Mouse (Mus musculus) gastrocnemius, postnatal 25 days (tissue): ENCODE measurements around the gene 1110017D15Rik. TPM values are rescaled to one million over a fixed set of nuclear protein-coding genes. Genes with fewer than 3 reads are reported as not detected.

Source experiments
- DNase-seq: peaks from one replicate; pipeline ENCODE4 v3.0.0; 2022
- total RNA-seq, 2 experiments: library from RNA; stranded (reverse); gene quantifications; 1 replicate in 1 of 2; 2 replicates in 1 of 2; pipeline ENCODE4 v1.2.3; 2021

The 1110017D15Rik gene
- total RNA-seq, 2 experiments from 2014 or later, result not detected

DNA sequence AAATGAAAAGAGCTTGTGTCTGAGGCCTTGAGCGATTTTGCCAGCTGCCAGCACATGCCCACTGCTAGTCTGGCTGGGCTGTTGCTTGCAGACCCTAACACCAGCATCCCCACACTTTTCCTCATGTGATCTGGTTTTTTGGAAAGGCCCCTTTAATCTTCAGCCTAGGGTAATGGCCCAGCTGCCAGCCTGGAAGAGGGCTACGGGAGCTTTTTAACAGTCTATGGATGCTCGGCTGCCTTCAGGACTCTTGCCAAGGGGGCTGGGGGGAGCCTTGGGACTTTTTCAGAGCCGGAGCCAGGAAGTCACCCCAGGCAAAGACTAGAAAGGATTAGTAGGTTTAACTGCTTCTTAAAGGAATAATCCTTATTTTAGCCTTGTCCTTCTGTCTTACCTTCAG is 3.8 kb downstream of the 1110017D15Rik start:
- no peak for DNase-seq

DNA sequence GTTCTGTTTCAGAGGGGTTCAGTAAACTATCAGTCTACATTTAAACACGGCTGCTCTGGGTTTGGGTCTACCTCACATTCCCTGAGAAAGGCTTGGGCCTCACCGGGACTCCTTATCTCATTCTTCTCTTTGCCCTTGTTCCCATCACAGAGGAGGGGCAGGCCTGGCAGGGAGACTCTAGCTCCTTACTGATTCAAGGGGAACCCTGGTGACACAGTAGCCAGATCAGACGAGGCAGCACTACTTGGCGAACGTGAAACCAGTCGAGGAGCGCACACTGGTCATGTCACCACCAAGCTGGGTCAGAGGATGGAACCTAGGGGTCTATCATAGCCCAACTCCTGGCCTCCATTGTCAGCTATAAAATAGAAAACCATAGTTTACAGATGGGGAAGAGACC is 9.1 kb downstream of the 1110017D15Rik start:
- DNase-seq, result no peak

DNA sequence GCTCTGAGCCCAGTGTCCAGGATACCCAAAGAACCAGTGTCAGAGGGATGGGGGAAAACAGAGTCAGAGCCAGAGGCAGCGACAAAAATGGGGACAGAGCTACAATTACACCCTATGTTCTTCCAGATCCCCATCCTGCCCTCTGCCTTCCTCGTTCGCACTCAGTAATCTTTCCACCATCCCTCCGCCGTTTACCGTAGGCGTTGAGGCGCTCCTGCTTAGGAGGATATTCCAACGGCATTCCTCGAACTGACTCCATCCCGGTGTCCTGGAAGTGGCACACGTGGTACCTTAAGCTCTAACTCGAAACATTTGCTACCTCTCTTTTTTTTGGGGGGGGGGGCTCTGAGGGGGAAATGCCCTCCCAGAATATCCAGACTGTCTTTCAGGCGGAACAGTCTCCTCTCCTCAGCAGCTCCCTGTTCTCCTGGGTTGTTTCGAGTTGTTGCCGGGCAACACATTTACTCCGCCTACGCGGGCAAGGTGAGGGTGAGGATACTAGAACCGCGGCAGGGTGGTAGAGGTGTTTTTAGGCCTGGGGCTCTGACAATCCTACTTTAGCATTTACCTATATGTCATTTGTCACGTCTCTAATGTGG is 9.7 kb downstream of the 1110017D15Rik start:
- DNase-seq, result no peak

DNA sequence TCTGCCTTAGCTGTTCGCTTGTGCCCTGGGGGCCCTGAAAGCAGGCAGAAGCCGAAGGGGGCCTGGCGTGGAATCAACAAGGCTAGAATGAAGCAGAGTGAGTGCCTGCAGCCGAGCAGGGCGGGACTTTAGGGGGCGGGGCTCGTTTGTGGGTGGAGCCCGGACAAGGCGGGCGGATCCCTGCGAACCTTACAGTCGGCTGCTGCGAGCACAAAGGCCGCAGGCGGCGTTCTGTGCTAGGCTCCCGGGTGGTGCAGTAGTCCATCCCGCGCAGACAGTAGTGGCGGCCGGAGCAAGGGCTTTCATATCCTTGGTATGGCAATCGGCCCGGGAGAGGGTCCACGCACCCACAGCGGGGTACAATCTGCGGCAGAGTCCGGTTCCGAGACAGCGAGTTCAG is 10.2 kb downstream of the 1110017D15Rik start:
- DNase-seq, result peak; percentile 85

DNA sequence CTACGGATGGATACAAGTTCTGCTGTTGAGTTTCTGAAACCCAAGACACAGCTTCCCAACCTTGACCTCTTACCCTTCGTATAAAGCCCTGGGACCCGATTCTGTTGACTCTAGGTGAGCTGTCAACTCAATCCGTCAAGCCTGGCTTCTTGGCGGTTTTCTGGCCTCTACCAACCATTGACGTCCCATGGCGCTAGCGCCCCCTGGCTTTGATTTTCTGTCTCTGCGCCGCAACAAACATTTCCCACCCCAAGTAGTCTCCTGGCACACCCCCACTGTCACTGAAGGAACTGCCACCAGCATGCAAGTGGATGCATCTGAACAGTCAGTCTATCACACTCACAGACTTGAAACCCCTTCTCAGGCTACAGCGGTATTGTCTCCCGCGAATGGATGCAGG is 11.0 kb downstream of the 1110017D15Rik start:
- DNase-seq, result peak; percentile 50

DNA sequence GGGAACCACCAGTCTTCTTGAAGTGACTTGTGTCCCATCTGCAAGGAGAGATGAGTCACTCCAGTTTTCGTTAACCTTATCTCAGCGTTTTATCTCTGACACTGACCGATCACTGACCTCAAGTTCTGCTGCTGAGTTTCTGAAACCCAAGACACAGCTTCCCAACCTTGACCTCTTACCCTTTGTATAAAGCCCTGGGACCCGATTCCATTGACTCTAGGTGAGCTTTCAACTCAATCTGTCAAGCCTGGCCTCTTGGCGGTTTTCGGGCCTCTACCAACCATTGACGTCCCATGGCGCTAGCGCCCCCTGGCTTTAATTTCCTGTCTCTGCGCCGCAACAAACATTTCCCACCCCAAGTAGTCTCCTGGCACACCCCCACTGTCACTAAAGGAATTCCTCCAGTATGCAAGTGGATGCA is 12.0 kb downstream of the 1110017D15Rik start:
- DNase-seq, result no peak

DNA sequence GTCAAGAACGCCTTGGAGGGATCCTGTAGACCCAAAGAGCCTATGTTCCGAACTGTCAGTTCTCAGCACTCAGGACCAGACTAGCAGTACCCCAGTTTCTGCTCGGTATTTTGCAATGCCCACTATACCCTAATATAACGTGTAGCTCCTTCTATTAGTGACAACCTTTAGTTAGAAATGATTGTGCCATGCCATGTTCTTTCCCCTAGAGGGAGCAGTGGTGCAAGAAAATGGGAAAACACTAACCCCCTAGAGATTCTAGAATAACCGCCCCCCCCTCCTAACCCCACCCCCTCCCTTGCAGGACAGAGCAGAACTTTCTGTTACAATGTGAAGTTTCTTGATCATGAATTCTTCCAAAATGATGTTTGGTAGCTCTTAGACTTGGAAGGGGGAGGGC is 12.8 kb downstream of the 1110017D15Rik start:
- DNase-seq, result no peak

DNA sequence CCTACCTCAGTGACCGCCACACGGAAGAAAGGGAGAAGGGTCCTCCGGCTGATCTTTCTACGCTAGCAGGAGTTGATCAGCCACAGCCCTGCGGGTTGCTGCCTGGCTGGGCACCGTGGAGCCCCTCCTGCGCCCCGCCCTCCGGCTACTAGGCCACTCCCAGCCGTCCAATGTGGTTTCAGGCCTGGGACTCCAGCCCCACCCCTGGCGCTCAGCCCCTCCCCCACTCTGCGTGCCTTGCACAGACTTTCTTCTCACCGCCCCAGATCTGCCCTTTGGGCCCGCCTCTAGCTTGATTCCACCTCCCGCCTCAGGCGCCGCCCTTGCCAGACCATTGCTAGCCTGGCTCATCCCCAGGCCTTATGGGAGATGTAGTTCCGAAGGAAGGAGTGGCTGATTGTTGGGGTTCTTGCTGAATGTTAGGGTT is 14.1 kb downstream of the 1110017D15Rik start, which contains the start of gene AI464131:
TSS of gene AI464131 (minus strand) at position 91 of the 427 bp plus-strand sequence.
- peak; percentile 99 for DNase-seq

DNA sequence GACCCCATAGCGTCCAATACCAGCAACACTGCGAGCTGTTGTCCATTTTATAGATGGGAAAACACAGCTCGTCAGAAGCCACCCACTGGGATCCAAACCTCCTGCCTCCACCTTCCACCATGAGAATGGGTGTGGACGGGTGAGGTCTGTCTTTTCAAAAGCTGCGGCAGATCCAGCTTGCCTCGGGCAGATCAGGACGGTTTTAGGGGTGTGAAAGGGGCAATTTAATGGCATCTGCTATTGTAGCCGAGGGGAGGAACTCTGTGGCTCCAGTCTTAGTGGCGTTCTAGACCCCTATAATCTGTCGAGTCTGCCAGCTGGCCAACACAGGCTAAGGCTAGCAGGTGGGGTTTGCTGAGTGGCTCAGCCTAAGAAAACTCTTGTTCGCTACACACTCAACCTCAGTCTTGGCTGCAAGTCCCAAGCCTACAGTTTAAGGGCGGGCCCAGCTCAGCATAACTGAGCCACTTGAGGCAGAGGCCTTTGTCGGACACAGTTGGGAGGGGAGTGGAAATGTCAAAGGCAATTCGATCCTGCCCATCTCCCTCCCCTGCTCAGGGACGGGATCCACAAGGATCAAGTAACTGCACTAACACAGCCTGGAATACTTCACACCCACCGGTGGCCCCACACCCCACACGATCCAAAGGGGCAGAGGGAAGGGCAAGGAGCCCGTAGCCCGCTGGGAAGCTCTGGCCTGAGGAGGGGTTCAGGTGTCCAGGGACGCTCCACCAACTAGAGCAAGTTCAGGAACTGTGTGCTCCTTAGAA is 14.8 kb downstream of the 1110017D15Rik start:
- peak; percentile 70 for DNase-seq

DNA sequence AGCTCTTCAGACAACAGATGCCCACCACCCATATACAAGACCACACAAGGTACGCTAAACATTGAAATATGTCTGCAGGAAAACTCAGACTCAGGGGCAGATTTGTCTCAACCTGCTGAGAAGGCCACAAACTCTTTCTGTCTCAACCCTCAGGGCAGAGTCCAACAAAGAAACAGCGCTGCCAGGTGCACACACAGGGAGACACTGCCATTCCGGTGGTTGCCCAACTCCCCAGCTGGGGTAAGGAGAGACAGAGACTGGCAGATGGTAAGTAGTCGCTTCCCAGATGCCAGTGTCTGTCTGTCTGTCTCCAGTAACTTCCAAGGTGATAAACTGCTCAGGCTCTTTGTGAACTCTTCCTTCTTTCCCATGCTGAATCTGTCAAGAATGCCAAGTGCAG is 16.3 kb downstream of the 1110017D15Rik start:
- no peak for DNase-seq

DNA sequence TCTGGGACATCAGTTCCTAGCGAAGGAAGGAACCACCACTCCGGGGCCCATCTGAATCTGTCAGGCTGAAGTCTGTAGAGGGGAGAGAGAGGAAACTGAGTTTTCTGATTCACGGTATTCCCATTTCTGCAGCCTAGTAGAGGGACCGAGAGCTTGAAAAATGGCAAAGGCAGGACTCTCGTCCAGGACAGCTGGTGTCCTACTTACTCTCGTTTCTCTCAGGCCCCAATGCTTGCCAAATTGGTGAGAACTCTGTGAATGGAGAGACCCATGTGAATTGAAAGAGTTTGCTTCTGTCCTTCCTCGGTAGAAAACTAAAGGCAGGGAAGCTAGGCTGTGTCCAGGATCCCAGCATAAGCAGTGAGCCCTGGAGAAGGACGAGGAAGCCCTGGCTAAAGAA is 17.5 kb downstream of the 1110017D15Rik start:
- DNase-seq, result no peak

DNA sequence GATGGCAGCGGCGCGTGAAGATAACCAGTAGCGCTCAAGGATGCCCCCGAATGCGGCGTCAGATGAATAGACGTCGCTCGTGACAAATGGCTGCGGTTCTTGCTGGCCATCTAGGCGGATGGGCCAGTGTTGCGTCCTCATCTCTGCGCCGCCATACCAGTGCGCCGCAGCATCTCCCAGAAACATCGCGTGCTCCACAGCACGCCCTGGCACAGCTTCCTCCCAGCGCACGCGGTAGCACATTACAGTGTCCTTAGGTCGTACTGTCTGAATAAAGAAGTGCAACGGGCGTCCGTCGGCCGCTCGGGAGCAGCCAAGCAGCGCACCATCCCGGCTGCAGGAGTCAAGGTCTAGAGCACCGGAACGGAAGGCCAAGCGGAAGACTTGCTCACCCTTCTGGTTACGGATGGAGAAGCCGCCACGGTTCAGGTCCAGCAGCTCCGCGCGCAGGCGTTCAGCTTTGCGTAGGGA is 18.2 kb downstream of the 1110017D15Rik start:
- DNase-seq, result no peak

DNA sequence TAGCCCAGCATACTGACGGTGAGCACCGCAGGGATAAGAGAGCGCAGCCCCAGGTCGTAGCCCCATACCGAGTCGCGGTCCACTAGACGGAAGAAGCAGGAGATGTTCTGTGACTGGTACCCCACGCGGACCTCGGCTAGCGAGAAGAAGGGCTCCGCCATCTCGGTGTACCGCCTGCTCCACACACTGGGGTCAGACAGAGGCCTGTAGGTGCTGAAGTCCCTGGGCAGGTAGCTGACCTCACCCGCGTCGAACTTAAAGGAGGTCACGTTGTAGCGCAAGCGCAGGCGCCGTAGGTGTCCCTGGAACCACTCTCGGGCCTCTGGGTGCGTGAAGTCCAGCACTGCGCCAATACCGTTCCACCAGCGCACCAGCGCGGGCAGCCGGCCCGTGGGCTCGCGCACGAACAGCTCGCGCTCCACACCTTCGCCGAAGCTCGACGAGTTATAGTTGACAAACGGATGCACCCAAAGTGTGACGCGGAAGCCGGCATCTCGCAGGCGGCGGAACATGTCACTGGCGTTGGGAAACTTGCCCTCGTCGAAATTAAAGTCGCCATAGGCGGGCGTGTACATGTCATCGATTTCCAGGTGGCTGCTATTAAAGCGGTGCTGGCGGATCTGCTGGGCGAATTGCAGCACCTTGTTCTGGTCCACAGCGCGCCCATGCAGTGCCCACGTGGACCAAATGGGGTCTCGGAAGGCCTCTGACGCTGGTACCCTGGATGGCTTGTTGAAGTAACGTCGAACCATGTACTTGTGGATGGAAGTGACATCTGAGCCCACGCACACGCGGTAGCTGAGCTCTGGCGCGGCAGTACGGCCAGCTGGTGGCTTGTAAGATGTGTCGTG is 18.9 kb downstream of the 1110017D15Rik start:
- DNase-seq, result no peak

DNA sequence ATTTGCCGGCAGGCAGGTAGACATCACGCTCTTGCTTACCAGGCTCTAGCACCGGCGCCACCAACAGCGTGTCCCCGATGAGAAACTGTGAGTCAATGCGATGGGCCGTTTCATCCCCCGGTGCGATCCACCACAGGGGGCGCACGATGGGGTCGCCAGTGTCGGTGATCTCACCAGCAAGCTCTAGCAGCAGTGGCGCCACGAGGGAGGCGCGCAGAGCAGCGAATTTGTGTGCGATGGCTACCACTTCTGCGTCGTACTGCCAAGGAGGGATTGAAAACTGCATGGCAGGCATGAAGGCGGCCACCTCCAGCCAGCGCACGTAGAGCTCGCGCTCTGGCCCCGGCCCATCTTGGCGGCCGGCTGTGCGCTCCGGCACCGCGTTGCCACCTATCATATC is 19.6 kb downstream of the 1110017D15Rik start:
- no peak for DNase-seq

DNA sequence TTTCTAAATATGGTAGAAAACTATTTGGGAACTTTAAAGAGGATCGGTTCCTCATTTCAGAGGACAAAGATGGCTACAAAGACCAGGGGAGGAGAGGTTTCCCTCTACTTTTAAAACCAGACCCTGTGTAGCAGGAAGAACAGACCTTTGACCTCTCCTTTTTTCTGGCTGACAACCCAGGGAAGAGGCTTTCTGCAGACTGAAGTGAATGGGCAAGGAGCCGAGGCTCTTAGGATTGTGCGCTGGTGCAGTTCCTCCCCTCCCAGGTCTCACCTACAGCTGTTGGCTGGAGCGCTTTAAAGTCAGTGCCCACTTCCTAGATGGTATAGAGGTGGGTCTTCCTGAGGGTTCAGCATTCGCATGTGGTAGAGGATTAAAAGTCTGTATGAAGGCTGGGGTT is 20.1 kb downstream of the 1110017D15Rik start:
- no peak for DNase-seq

DNA sequence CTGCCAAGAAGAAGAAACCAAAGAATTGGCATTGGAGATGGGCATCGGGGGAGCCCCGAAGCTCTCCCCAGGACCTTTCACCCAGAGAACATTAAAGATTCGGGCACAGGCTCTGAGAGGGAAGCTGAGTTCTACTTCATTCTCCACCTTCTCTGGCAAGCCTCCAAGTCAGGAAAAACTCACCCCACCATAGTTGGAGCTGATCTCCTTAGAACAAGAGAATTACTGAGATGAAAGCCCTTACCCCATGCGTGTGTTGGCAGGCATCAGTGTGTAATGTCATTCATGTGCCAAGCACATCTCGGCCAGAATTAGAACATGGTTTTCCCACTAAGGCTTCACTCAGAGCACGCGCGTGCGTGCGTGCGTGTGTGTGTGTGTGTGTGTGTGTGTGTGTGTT is 21.3 kb downstream of the 1110017D15Rik start:
- DNase-seq, result no peak

DNA sequence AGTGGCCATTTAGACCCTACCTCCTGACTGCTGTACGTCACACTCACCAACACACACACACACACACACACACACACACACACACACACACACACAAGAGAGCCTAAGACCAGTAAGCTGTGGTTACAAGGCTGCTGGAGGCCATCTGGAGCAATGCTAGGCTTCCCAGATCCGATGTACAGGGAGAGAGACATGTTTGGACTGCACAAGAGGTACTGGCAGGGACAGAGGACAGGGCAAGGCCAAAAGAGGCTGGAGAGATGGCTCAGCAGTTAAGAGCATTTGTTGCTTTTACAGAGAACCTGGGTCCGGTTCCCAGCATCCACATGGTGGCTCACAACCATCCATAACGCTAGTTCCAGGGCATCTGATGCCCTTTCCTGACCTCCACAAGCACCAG is 22.1 kb downstream of the 1110017D15Rik start:
- no peak for DNase-seq

DNA sequence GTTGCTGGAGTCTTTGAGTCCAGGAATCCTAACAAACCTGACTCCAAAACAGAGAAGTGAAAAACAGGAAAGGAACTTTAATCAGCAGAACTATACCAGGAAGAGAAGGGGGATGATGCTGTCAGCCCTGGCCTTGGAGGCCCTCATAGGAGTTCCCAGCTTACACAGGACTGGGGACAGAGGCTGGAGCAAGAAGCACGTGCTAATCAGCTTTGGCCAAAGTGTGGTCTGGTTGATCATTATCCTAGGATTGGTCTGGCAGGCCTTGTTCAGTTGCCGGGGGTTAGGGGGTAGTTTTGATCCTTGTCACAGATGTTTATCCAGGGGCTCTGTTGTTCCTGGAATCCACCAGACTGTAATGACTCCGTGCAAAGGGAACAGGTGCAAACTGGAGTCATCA is 22.8 kb downstream of the 1110017D15Rik start:
- DNase-seq, result no peak

DNA sequence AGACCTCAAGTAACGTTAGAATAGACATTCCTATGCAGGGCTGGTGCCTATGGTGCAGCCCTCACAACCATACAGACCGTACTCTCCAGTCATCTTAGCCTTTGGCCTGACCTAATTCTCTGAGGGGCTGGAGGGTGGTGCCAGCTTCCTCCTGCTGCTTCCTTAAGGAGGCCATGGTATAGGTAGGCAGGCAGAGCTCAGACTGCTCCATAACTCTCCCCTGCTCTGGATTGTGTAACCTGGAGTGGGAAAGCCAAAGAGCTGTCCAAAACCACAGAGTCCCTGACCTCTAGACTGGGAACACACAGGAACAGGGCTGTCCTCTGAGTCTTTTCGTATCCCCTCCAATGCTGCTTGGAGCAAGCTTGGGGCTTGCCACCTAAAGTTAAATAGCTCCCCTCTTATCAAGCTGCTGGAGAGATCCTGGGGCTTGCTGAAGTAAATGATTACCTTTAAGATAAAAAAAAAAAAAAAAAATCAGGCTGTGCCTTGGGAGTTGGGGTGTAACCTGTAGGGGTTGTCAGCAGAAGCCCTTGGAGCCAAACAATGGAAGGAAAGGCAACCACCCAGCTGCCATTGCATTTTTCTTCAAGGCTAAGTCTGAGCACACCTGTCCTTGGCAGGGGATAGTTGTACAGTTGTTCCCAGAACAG is 23.5 kb downstream of the 1110017D15Rik start:
- DNase-seq, result no peak

DNA sequence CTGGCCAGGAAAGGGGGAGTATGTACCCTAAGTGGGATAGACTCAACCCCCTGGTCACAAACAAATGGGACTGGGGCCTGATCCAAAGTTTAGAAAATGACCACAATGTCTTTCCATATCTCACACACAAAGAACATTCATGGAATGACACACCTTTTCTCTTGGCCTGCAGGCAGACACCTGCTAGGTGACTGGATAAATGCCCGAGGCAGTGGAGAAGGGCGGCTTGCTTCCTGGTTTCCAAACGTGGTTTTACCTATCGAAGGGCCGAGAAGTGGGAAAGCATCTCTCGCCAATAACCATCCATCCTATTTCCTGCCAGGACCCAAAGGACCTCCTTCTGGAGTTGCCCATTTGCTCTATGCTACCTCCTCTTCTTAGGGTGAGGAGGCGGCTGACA is 24.2 kb downstream of the 1110017D15Rik start:
- DNase-seq, result no peak

DNA sequence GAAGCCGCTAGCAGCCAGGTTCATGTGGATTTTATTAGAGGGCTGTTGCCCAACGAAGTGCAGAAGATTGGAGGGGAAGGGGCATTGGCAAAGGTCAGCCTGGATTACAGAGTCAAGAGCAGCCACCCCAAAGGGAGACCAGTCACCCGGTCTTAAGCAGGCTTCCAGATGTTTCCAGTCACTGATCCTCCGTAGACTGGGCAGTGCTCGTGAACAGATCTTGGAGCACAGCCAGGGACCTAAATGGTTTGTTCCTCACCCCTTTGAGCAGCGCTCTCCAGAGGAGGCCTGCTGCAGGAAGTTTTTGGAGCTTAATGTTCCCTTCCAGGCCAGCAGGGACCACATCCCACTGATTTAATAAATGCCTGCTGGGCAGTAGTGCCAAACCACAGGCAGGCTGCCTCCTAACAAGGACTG is 35.5 kb downstream of the 1110017D15Rik start:
- peak; percentile 83 for DNase-seq

DNA sequence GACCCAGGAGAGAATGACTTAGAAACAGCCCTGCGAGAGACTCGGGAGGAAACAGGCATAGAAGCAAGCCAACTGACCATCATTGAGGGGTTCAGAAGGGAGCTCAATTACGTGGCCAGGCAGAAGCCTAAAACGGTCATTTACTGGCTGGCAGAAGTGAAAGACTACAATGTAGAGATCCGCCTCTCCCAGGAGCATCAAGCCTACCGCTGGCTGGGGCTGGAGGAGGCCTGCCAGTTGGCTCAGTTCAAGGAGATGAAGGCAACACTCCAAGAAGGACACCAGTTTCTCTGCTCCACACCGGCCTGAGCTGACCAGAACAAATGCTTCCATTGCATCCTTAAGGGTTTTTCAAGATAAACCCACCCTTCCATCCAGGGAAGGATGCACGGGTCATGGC is 36.9 kb downstream of the 1110017D15Rik start:
- peak; percentile 88 for DNase-seq
